Mouse (Mus musculus): ENCODE data around the gene Birc2. TPM values are rescaled to one million over a fixed set of nuclear protein-coding genes. Genes with fewer than 3 reads are reported as not detected.

The Birc2 gene
- polyA plus RNA-seq, 1 experiment from 2014 or later, result 52.8 TPM

DNA sequence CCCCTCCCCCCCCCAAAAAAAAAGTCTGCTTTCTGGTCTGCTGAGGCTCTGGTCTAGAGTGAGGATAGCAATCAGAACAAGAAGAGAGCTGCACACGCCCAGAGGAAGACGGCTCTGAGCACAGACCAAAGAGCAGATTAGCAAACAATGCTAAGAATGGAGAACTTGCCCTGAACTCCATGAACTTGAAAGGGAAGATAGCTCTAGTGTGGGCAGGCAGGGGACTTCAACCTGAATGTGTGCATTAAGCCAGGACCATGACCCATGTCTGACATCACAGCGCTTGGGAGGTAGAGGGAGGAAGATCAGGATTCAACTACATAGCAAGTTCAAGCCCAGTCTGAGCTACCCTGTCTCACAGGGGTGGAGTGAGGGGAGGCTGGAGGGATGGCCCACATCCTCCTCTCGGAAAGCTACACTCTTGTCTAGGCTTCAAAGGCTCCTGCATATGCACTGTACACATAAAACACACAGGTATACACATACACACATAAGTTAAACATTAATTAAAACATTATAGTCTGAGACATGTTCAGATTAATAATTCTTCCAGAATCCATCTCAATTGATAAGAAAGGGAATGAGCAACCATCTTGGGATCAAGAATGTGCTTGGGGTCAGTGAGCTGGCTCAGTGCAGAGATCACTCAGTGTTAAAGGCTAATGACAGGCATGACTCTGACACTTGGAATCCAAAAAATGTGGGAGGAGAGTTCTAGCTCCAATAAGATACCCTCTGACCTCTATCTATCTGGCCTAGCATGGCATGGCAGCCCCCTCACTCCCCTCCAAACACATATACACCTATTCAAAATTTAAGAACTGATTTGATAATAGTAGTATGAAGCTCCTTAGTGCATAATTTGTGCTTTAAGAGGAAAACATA is 15.7 kb upstream of the Birc2 start:
- Histone ChIP-seq H3K4me2 (ENCODE audit: low read length) (no peak overlapping the region), H3K27ac (ENCODE audit: low read depth, low read length) (no peak overlapping the region), H3K36me3 (ENCODE audit: control insufficient read depth, insufficient read depth, low read length) (no peaks in the 10 kb centered on the region), H3K9me3 (replicated peaks; ENCODE audit: control insufficient read depth, low read length) (no peaks in the 10 kb centered on the region), H3K27me3 (replicated peaks; ENCODE audit: control insufficient read depth, insufficient read depth, low read length) (no peaks in the 10 kb centered on the region), H3K4me1 (ENCODE audit: control insufficient read depth, insufficient read depth, low read length) (no peaks in the 10 kb centered on the region), H3K4me3 (ENCODE audit: low read depth, low read length) (no peak overlapping the region), H3K9ac (ENCODE audit: low read length) (no peak overlapping the region)
- 92% methylated on average over 4 of the region's 4 CpGs for WGBS
- ATAC-seq, result no peak
- no peak for DNase-seq (ENCODE audit: low spot score)

DNA sequence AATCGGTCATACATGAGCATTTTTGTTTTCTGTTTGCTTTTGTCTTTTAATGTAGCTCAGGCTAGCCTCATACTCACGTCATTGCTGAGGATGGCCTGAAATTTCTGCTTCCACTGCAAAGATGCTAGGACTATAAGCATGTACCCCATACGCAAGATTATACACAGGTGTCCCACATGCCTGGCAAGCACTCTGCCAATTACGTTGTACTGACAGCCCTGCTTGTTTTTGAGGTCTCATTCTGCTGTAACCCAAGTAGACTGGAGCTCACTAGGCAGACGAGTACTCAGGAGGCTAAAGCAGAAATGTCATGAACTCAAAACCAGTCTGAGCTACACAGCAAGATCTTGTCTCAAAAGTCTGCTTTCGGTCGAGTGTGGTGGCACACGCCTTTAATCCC is 15.0 kb upstream of the Birc2 start:
- Histone ChIP-seq H3K4me1 (ENCODE audit: control insufficient read depth, insufficient read depth, low read length) (no peaks in the 10 kb centered on the region), H3K27ac (ENCODE audit: low read depth, low read length) (no peak overlapping the region), H3K9ac (ENCODE audit: low read length) (no peak overlapping the region), H3K27me3 (replicated peaks; ENCODE audit: control insufficient read depth, insufficient read depth, low read length) (no peaks in the 10 kb centered on the region), H3K4me2 (ENCODE audit: low read length) (no peak overlapping the region), H3K36me3 (ENCODE audit: control insufficient read depth, insufficient read depth, low read length) (no peaks in the 10 kb centered on the region), H3K9me3 (replicated peaks; ENCODE audit: control insufficient read depth, low read length) (no peaks in the 10 kb centered on the region), H3K4me3 (ENCODE audit: low read depth, low read length) (no peak overlapping the region)
- no peak for DNase-seq (ENCODE audit: low spot score)
- 92% methylated on average over 8 of the region's 8 CpGs for WGBS
- ATAC-seq, result no peak

DNA sequence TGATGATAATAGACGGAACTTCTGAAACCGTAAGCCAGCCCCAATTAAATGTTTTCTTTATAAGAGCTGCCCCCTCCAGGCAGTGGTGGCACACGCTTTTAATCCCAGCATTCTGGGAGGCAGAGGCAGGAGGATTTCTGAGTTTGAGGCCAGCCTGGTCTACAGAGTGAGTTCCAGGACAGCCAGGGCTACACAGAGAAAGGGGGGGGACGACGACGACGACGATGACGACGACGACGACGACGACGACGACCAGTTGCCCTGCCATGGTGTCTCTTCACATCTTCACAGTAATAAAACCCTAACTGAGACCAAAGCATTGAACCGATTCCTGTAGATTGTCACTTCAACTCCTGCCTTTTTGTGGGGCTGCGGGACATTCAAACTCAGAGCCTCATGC is 11.3 kb upstream of the Birc2 start:
- DNase-seq (ENCODE audit: low spot score) (no peak), ATAC-seq (no peak)
- no peaks in the 10 kb centered on the region for H3K4me1 ChIP-seq (ENCODE audit: control insufficient read depth, insufficient read depth, low read length)
- no peaks in the 10 kb centered on the region for H3K27me3 ChIP-seq (replicated peaks; ENCODE audit: control insufficient read depth, insufficient read depth, low read length)
- H3K9ac ChIP-seq (ENCODE audit: low read length), result no peak overlapping the region
- WGBS, result 91% methylated on average over 18 of the region's 18 CpGs
- H3K27ac ChIP-seq (ENCODE audit: low read depth, low read length), result no peak overlapping the region
- H3K4me2 ChIP-seq (ENCODE audit: low read length), result no peak overlapping the region
- no peaks in the 10 kb centered on the region for H3K9me3 ChIP-seq (replicated peaks; ENCODE audit: control insufficient read depth, low read length)
- H3K4me3 ChIP-seq (ENCODE audit: low read depth, low read length), result no peak overlapping the region
- H3K36me3 ChIP-seq (ENCODE audit: control insufficient read depth, insufficient read depth, low read length), result no peaks in the 10 kb centered on the region

DNA sequence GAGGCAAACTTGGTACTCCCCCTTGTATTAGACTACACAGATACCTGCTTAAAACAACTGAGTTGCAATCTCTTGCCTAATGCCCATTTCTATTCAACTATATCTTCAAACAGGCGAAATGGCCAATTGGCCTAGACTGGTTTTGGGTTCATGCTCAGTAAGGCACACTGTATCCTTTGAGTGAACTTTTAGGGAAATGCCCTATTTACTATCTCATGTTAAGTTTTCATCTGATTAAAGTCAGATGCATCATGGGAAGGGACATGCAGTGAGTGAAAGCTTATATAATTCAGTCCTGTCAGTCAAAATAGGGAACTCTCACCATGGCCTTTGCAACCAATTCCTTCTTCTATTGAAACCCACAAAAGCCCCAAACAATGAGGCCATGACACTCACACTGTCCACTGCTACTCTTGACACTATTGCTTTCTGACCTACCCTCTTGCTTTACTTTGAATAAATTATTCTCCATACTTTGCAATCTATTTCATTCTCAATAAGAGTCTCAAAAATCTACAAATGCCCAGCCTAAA is 9.9 kb upstream of the Birc2 start:
- no peak overlapping the region for H3K27ac ChIP-seq (ENCODE audit: low read depth, low read length)
- H3K36me3 ChIP-seq (ENCODE audit: control insufficient read depth, insufficient read depth, low read length), result no peaks in the 10 kb centered on the region
- no peak overlapping the region for H3K9ac ChIP-seq (ENCODE audit: low read length)
- ATAC-seq, result no peak
- no peak overlapping the region for H3K4me3 ChIP-seq (ENCODE audit: low read depth, low read length)
- WGBS, result 93% methylated on average over 1 of the region's 1 CpGs
- H3K9me3 ChIP-seq (replicated peaks; ENCODE audit: control insufficient read depth, low read length), result no peaks in the 10 kb centered on the region
- no peak for DNase-seq (ENCODE audit: low spot score)
- H3K27me3 ChIP-seq (replicated peaks; ENCODE audit: control insufficient read depth, insufficient read depth, low read length), result no peaks in the 10 kb centered on the region
- no peaks in the 10 kb centered on the region for H3K4me1 ChIP-seq (ENCODE audit: control insufficient read depth, insufficient read depth, low read length)
- no peak overlapping the region for H3K4me2 ChIP-seq (ENCODE audit: low read length)

DNA sequence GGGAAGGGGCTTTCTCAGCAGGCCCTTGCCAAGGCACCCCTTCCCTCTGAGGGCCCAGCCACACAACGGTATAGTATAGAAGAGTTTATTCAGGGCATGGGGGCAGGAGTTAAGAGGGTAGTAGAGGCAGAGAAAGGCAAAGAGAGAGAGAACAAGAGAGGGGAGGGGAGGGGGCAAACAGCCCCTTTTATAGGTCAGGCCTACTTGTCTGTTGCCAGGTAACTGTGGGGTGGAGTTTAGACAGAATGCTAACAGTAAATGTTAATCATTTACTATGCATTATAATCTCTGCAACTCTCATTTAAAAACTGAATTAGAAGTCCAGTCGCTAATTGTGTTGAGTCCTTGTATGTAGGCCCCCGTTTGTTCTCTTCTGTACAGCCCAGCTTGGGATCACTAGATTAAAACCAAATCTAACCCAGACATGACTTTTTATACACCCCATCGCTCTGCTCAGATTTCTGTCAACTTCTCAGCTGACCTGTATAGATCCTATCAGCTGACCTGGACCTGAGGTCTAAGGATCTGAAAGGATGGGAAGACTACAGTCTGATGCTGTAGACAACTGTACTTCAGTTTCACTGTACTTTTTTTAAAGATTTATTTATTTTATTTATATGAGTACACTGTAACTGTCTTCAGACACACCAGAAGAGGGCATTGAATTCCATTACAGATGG is 8.5 kb upstream of the Birc2 start:
- Histone ChIP-seq H3K4me3 (ENCODE audit: low read depth, low read length) (no peak overlapping the region), H3K27me3 (replicated peaks; ENCODE audit: control insufficient read depth, insufficient read depth, low read length) (no peaks in the 10 kb centered on the region), H3K4me2 (ENCODE audit: low read length) (no peak overlapping the region), H3K4me1 (ENCODE audit: control insufficient read depth, insufficient read depth, low read length) (no peaks in the 10 kb centered on the region), H3K9ac (ENCODE audit: low read length) (no peak overlapping the region), H3K36me3 (ENCODE audit: control insufficient read depth, insufficient read depth, low read length) (no peaks in the 10 kb centered on the region), H3K27ac (ENCODE audit: low read depth, low read length) (no peak overlapping the region), H3K9me3 (replicated peaks; ENCODE audit: control insufficient read depth, low read length) (no peaks in the 10 kb centered on the region)
- 71% methylated on average over 4 of the region's 4 CpGs for WGBS
- no peak for DNase-seq (ENCODE audit: low spot score)
- ATAC-seq, result no peak

DNA sequence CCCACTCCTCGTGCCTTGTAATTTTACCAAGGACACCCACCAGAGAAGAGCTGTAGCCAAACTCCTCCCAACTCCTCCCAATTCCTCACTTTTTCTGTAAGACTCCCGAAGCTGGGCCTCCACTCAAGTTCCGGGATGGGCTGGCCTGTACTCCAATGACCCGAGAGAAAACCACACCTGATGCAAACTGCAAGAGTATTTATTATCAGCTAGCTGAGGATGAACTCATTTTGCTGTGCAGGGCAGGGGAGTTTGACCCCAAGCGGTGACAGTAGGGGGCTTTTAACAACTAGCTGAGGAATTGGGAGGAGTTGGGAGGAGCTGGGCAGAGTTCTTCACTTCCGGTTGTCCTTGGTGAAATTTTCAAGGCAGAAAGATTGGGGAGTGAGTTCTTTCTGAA is 4.4 kb upstream of the Birc2 start:
- no peaks in the 10 kb centered on the region for H3K27me3 ChIP-seq (replicated peaks; ENCODE audit: control insufficient read depth, insufficient read depth, low read length)
- H3K36me3 ChIP-seq (ENCODE audit: control insufficient read depth, insufficient read depth, low read length), result no peaks in the 10 kb centered on the region
- DNase-seq (ENCODE audit: low spot score), result no peak
- H3K4me2 ChIP-seq (ENCODE audit: low read length), result no peak overlapping the region
- 73% methylated on average over 6 of the region's 6 CpGs for WGBS
- H3K9me3 ChIP-seq (replicated peaks; ENCODE audit: control insufficient read depth, low read length), result no peaks in the 10 kb centered on the region
- no peaks in the 10 kb centered on the region for H3K4me1 ChIP-seq (ENCODE audit: control insufficient read depth, insufficient read depth, low read length)
- no peak overlapping the region for H3K9ac ChIP-seq (ENCODE audit: low read length)
- no peak for ATAC-seq
- no peak overlapping the region for H3K4me3 ChIP-seq (ENCODE audit: low read depth, low read length)
- H3K27ac ChIP-seq (ENCODE audit: low read depth, low read length), result no peak overlapping the region

DNA sequence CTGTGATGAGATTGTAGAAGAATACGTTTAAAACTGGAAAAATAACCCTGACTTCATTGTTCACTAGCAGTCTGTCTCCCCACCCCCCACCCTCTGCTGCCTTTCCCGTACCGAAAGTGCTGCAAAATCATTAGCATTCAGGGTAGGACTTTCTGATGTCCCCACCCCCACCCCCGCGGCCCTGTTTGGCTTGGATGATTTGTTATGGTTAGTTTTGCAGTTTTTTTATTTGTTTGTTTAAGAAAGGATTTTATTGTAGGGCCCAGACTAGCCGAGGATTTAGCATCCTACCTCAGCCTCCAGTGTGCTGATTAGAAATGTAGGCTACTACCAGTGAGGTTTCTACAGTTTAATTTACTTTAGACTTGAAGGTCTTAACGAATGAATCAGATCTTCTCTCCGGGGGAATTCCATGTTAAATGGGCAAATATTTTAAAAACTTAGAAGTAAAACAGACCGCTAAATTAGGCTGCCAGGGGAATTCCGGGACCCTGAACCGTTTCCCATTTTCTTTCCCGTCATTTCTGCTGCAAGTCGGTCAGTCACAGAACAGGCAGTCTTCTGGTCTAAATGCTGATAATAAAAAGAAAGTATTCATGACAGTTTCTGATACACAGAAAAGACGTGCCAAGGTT is 1.1 kb upstream of the Birc2 start:
- peaks cover 12% of the 10 kb centered on the region for H3K36me3 ChIP-seq (ENCODE audit: control insufficient read depth, insufficient read depth, low read length)
- WGBS, result 16% methylated on average over 14 of the region's 14 CpGs
- ATAC-seq (peak; percentile 29), DNase-seq (ENCODE audit: low spot score) (peak; percentile 58)
- H3K4me2 ChIP-seq (ENCODE audit: low read length), result peak overlapping the region; percentile 76
- H3K9ac ChIP-seq (ENCODE audit: low read length), result peak overlapping the region; percentile 86
- no peaks in the 10 kb centered on the region for H3K9me3 ChIP-seq (replicated peaks; ENCODE audit: control insufficient read depth, low read length)
- H3K4me3 ChIP-seq (ENCODE audit: low read depth, low read length), result peak overlapping the region; percentile 64
- H3K27me3 ChIP-seq (replicated peaks; ENCODE audit: control insufficient read depth, insufficient read depth, low read length), result no peaks in the 10 kb centered on the region
- H3K27ac ChIP-seq (ENCODE audit: low read depth, low read length), result peak overlapping the region; percentile 98
- H3K4me1 ChIP-seq (ENCODE audit: control insufficient read depth, insufficient read depth, low read length), result peaks cover 10% of the 10 kb centered on the region

DNA sequence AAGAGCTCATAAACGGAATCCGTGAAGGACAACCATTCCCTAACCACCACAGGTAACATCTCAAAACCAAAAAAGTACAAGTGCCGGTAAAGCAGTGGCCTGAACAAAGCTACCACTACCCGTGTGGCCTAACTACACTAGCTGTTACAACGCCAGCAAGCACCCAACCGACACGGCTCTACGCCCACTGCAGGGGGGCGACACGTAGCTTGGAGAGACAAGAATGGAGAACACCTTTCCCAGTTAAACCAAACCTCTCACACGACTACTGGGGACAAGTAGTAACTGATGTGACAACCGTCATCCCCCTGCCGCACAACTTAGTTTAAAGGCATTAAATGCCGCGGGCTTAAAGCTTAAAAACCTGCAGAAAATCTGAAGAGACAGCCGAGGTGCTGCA is 533 bp downstream of the Birc2 start:
- Histone ChIP-seq H3K4me3 (ENCODE audit: low read depth, low read length) (peak overlapping the region; percentile 64), H3K4me1 (ENCODE audit: control insufficient read depth, insufficient read depth, low read length) (peaks cover 17% of the 10 kb centered on the region), H3K27ac (ENCODE audit: low read depth, low read length) (peak overlapping the region; percentile 98), H3K9me3 (replicated peaks; ENCODE audit: control insufficient read depth, low read length) (no peaks in the 10 kb centered on the region), H3K4me2 (ENCODE audit: low read length) (peak overlapping the region; percentile 76), H3K9ac (ENCODE audit: low read length) (peak overlapping the region; percentile 86), H3K36me3 (ENCODE audit: control insufficient read depth, insufficient read depth, low read length) (peaks cover 16% of the 10 kb centered on the region), H3K27me3 (replicated peaks; ENCODE audit: control insufficient read depth, insufficient read depth, low read length) (no peaks in the 10 kb centered on the region)
- 0% methylated on average over 16 of the region's 16 CpGs for WGBS
- peak; percentile 52 for DNase-seq (ENCODE audit: low spot score)
- peak; percentile 42 for ATAC-seq
